Mouse (Mus musculus): ENCODE results near the gene Tspan18.

DNA sequence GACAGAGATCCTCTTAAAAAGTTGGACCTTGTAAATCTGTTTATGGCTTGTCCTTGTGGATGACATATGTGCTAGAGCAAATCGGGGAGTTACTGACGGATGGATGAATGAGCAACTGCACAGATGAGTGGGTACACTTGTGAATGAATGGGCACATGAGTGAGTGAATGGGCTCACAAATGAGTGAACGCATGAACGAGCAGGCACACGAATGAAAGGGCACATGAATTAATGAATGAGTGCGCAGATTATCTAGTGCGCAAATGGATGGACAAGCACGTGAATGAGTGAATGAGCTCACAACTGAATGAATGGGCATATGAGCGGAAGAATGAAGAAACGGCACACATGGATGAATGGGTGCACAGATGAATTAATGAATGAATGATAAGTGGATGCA lies 64.7 kb downstream of the Tspan18 start:
- no peak for TF ChIP-seq CTCF (IDR thresholded peaks at IDR 0.05; ENCODE audit: control insufficient read depth, insufficient read depth, insufficient read length)
- TF ChIP-seq USF1 (IDR thresholded peaks at IDR 0.05; ENCODE audit: low read depth) = no peak
- TF ChIP-seq CEBPB (IDR thresholded peaks at IDR 0.05; ENCODE audit: low read depth) = no peak

Data from C2C12 (cell line).